Mouse (Mus musculus) bone marrow macrophage, adult 2 months (primary cell): ENCODE results near the gene Obox8. TPM values are rescaled to one million over a fixed set of nuclear protein-coding genes. Genes with fewer than 3 reads are reported as not detected.
A peak's percentile ranks its signal among the peaks of the same experiment; 100 is the strongest.

ENCODE experiments used
- H3K27ac ChIP-seq: 2 replicates; pipeline ENCODE4 v1.5.1; 2012; ENCODE audit warnings: low read depth, low read length; ENCODE audit not compliant: insufficient read depth
- H3K4me1 ChIP-seq: 2 replicates; pipeline ENCODE4 v1.6.1; 2012; ENCODE audit warnings: low read length; ENCODE audit not compliant: control insufficient read depth, insufficient read depth
- H3K4me3 ChIP-seq: 2 replicates; pipeline ENCODE4 v1.5.1; 2012; ENCODE audit warnings: mild to moderate bottlenecking, low read length, moderate library complexity; ENCODE audit not compliant: insufficient read depth
- CTCF ChIP-seq: IDR thresholded peaks from 2 replicates; pipeline ENCODE4 v1.5.1; 2012; ENCODE audit warnings: low read depth, mild to moderate bottlenecking, low read length, moderate library complexity
- POLR2A ChIP-seq: IDR thresholded peaks from 2 replicates; pipeline ENCODE4 v1.6.1; 2012; ENCODE audit warnings: mild to moderate bottlenecking, low read depth, low read length, borderline replicate concordance
- polyA plus RNA-seq: library from polyadenylated mRNA; stranded (reverse); fragments of >200 nt; gene quantifications from 2 replicates; pipeline ENCODE4 v1.2.4, GENCODE M21; 2012; ENCODE audit not compliant: missing spikeins, insufficient read depth, insufficient read length

Obox8 gene
- polyA plus RNA-seq: not detected in 2 replicates

DNA sequence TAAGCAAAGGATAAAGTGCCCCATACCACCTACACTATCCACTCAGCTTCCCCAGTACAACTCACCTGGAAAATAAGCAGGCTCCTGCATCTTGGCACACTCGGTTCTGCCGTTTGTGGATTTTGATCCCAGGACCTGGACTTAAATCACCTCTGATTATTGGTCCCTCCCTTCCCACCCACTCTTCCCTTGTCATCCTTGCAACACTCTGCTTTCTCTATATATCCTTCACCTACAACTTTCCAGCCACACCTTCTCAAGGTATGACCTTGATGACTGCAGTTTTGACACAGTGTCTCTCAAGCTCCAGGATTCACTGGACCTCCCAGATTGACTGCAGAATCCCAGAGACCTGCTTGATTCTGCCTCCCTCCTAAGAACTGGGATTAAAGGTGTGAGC is at the start of gene Obox8:
Gene Obox8 (minus strand): TSS at position 101 of the 400 bp plus-strand sequence.
- TF ChIP-seq POLR2A: no peak
- no peak for TF ChIP-seq CTCF

DNA sequence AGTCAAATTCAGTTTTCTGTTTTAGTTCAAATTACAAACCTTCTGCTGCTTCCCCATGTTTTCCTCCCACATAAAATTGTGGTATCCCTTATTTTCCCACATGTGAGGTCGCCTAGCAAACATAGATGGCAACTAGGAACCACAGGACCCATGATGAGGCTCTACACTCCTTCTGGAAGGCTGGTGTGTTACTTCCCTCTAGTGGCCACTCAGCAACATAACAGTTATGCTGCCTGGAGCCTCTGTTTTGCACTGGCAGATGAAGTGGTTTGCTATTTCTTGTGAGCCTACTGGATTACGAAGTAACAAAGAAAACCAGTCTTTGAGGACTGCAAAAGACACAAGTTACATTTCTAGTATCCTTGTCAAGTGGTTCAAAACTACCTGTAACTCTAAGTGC is 16.1 kb downstream of the Obox8 start:
- H3K4me3 ChIP-seq: no peak overlapping the region
- no peak overlapping the region for H3K27ac ChIP-seq
- no peak for TF ChIP-seq POLR2A
- 0 out of 2 replicates have a peak, but pooled peaks have one; percentile 31 for TF ChIP-seq CTCF
- H3K4me1 ChIP-seq: no peaks in the 10 kb centered on the region

More for the DNA sequence above, at the start of gene Obox8:
- Histone ChIP-seq H3K4me3 (no peak within 1 kb of the TSS), H3K27ac (no peak within 1 kb of the TSS), H3K4me1 (no peaks in the 10 kb centered on the region)

DNA sequence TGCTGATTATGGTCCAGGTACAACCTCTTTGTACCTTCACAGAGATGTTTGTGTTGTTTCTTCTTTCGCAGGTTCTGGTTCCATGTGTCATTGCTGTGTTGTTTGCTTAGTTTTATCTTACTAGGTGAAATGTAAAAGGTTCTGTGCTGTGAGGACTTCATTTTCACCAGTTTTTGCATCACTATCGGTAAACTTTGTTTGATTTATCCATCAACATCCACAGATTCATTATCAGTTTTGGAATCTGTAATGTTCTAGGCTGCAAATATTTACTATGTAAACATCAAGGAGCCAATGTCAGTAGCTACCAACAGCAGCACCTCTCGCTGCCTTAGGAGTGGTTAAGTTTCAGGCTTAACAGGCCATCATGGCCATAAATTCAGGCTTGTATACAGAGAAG is 24.7 kb downstream of the Obox8 start:
- TF ChIP-seq CTCF (no peak), POLR2A (no peak)
- no peak overlapping the region for H3K27ac ChIP-seq
- H3K4me3 ChIP-seq: no peak overlapping the region
- H3K4me1 ChIP-seq: no peaks in the 10 kb centered on the region

DNA sequence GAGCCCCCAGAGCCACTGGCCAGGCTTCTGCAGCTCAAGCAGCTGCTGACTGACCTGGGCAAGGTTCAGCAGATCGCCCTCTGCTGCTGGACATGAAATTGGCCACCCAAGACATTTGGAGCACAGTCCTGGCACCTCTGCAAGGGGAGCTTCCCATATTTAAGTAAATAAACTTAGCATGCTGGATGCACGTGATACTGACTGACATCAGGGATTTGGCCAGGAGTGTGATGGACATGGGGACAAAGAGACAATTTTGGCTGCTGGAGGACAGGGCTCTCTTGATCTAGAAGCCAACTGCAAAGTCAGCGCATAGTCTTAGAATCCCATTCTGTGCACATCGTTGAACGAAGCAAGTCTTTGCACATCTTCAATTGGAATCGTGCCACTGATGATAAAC is 25.8 kb downstream of the Obox8 start:
- H3K4me1 ChIP-seq: no peaks in the 10 kb centered on the region
- no peak overlapping the region for H3K4me3 ChIP-seq
- no peak for TF ChIP-seq POLR2A
- no peak for TF ChIP-seq CTCF
- H3K27ac ChIP-seq: no peak overlapping the region

Other genes with a start within 250 kb of the Obox8 start
- not detected in 2 replicates for gene Sult2a3, start 210.5 kb downstream of the Obox8 start, polyA plus RNA-seq
- gene Sult2a6, start 78.7 kb downstream of the Obox8 start, polyA plus RNA-seq: not detected in 2 replicates
- not detected in 2 replicates for gene Sult2a8, start 113.2 kb upstream of the Obox8 start, polyA plus RNA-seq
- gene Sult2a7, start 160.7 kb upstream of the Obox8 start, polyA plus RNA-seq: not detected in 2 replicates
- gene Vmn1r90, start 229.9 kb upstream of the Obox8 start, polyA plus RNA-seq: not detected in 2 replicates